28 mouse cellular contexts compared by ENCODE assay signal in genomic region chr3:147041201-147041600, GRCm38 (mm10).
"Had no signal": no experiment of that assay in that cellular context is flagged by ENCODE, and none has a peak within 500 bp of the region (broad histone marks: within the 10 kb centered on the region; RNA-seq: fewer than 3 reads in every experiment).

No protein-coding gene starts in this region.

- H3K4me3 ChIP-seq: embryonic facial prominence, embryonic 10.5 days; embryonic facial prominence, embryonic 12.5 days; embryonic facial prominence, embryonic 13.5 days; embryonic facial prominence, embryonic 15.5 days; erythroblast, embryonic 14.5 days; forebrain, embryonic 10.5 days; forebrain, embryonic 12.5 days; forebrain, embryonic 13.5 days; forebrain, embryonic 15.5 days; gastrocnemius, adult 2 months; heart, adult 2 months had no signal

- H3K27me3 ChIP-seq: embryonic facial prominence, embryonic 12.5 days; embryonic facial prominence, embryonic 13.5 days; embryonic facial prominence, embryonic 15.5 days; forebrain, embryonic 13.5 days; forebrain, embryonic 15.5 days had no signal

- H3K27ac ChIP-seq: embryonic facial prominence, embryonic 10.5 days; embryonic facial prominence, embryonic 12.5 days; embryonic facial prominence, embryonic 13.5 days; embryonic facial prominence, embryonic 15.5 days; forebrain, embryonic 10.5 days; forebrain, embryonic 12.5 days; forebrain, embryonic 13.5 days; forebrain, embryonic 15.5 days; gastrocnemius, adult 2 months; heart, adult 2 months had no signal

- DNase-seq: cerebellum, adult 2 months; cerebellum, adult 8-10 months; cerebellum, adult 9-10 months; cerebellum, adult 9-11 months; cerebellum, postnatal 10 days; cerebellum, postnatal 14 days; cerebellum, postnatal 25 days; cerebellum, postnatal 36 days; embryo, embryonic 11 days; forebrain, postnatal 0 days; gastrocnemius, adult 2 months; gastrocnemius, postnatal 10 days; gastrocnemius, postnatal 14 days; gastrocnemius, postnatal 25 days; gastrocnemius, postnatal 36 days; heart, adult 18-20 months; heart, adult 2 months had no signal

- H3K9ac ChIP-seq: embryonic facial prominence, embryonic 12.5 days; embryonic facial prominence, embryonic 13.5 days; embryonic facial prominence, embryonic 15.5 days; forebrain, embryonic 12.5 days; forebrain, embryonic 13.5 days; forebrain, embryonic 15.5 days; forebrain, postnatal 0 days had no signal

- H3K9me3 ChIP-seq: embryonic facial prominence, embryonic 10.5 days; embryonic facial prominence, embryonic 12.5 days; embryonic facial prominence, embryonic 13.5 days; embryonic facial prominence, embryonic 15.5 days; forebrain, embryonic 10.5 days; forebrain, embryonic 12.5 days; forebrain, embryonic 13.5 days; forebrain, embryonic 15.5 days had no signal

- H3K4me1 ChIP-seq: embryonic facial prominence, embryonic 10.5 days; embryonic facial prominence, embryonic 12.5 days; forebrain, embryonic 10.5 days; forebrain, embryonic 12.5 days; forebrain, embryonic 13.5 days; forebrain, embryonic 15.5 days had no signal

- H3K36me3 ChIP-seq: embryonic facial prominence, embryonic 10.5 days; embryonic facial prominence, embryonic 12.5 days; embryonic facial prominence, embryonic 13.5 days; embryonic facial prominence, embryonic 15.5 days; forebrain, embryonic 10.5 days; forebrain, embryonic 12.5 days; forebrain, embryonic 15.5 days had no signal

- H3K4me2 ChIP-seq: embryonic facial prominence, embryonic 12.5 days; embryonic facial prominence, embryonic 13.5 days; embryonic facial prominence, embryonic 15.5 days; forebrain, embryonic 12.5 days; forebrain, embryonic 13.5 days; forebrain, embryonic 15.5 days had no signal

- ATAC-seq: forebrain, embryonic 13.5 days; forebrain, embryonic 14.5 days; forebrain, embryonic 15.5 days; forebrain, embryonic 16.5 days; forebrain, postnatal 0 days had no signal
